Mouse (Mus musculus): ENCODE measurements around the gene Trim26.

GRCm38 (mm10) chr17:36825525-36825924 lies 11.4 kb upstream of the Trim26 start:
- TF ChIP-seq CTCF (IDR thresholded peaks at IDR 0.05) (no peak), POLR2A (IDR thresholded peaks at IDR 0.05; ENCODE audit: insufficient read depth, low read depth, low read length) (no peak)

Data from heart, adult 2 months (tissue).